Mouse (Mus musculus) c-Kit-positive CD71-positive TER-119-positive erythroid progenitor cells, embryonic 14.5 days (primary cell): ENCODE measurements around the gene Ptpn1.

Experiments
- DNase-seq: peaks from one replicate; pipeline ENCODE4 v3.0.0-alpha.2; 2013; ENCODE audit warnings: low spot score

Ptpn1 gene

GRCm38 (mm10) chr2:167947251-167947650, 15.4 kb downstream of the Ptpn1 start:
- no peak for DNase-seq

- no peak for DNase-seq
Observed at GRCm38 (mm10) chr2:167948047-167948446, 16.2 kb downstream of the Ptpn1 start.

- no peak for DNase-seq
Observed at GRCm38 (mm10) chr2:167948557-167948956, 16.7 kb downstream of the Ptpn1 start.

GRCm38 (mm10) chr2:167949250-167949649, 17.4 kb downstream of the Ptpn1 start:
- no peak for DNase-seq

- no peak for DNase-seq
Observed at GRCm38 (mm10) chr2:167949808-167950207, 18.0 kb downstream of the Ptpn1 start.

- DNase-seq, result no peak
Observed at GRCm38 (mm10) chr2:167950681-167951080, 18.8 kb downstream of the Ptpn1 start.

- DNase-seq, result no peak
Observed at GRCm38 (mm10) chr2:167951301-167952211, 19.7 kb downstream of the Ptpn1 start.

GRCm38 (mm10) chr2:167953819-167954218, 22.0 kb downstream of the Ptpn1 start:
- no peak for DNase-seq

- no peak for DNase-seq
Observed at GRCm38 (mm10) chr2:167954928-167955327, 23.1 kb downstream of the Ptpn1 start.

GRCm38 (mm10) chr2:167957539-167957938, 25.7 kb downstream of the Ptpn1 start:
- DNase-seq, result no peak

- no peak for DNase-seq
Observed at GRCm38 (mm10) chr2:167958082-167958788, 26.4 kb downstream of the Ptpn1 start.

- DNase-seq, result no peak
Observed at GRCm38 (mm10) chr2:167958843-167959242, 27.0 kb downstream of the Ptpn1 start.

GRCm38 (mm10) chr2:167959384-167959911, 27.6 kb downstream of the Ptpn1 start:
- DNase-seq, result no peak

- no peak for DNase-seq
Observed at GRCm38 (mm10) chr2:167959996-167960395, 28.1 kb downstream of the Ptpn1 start.

- DNase-seq, result no peak
Observed at GRCm38 (mm10) chr2:167960584-167960983, 28.7 kb downstream of the Ptpn1 start.

- no peak for DNase-seq
Observed at GRCm38 (mm10) chr2:167962347-167962746, 30.5 kb downstream of the Ptpn1 start.

- no peak for DNase-seq
Observed at GRCm38 (mm10) chr2:167963176-167963575, 31.3 kb downstream of the Ptpn1 start.

GRCm38 (mm10) chr2:167963778-167964300, 32.0 kb downstream of the Ptpn1 start:
- DNase-seq, result no peak

- DNase-seq, result no peak
Observed at GRCm38 (mm10) chr2:167964320-167964719, 32.5 kb downstream of the Ptpn1 start.

GRCm38 (mm10) chr2:167965911-167966310, 34.1 kb downstream of the Ptpn1 start:
- no peak for DNase-seq

- no peak for DNase-seq
Observed at GRCm38 (mm10) chr2:167968504-167968903, 36.6 kb downstream of the Ptpn1 start.

GRCm38 (mm10) chr2:167969851-167970541, 38.1 kb downstream of the Ptpn1 start:
- DNase-seq, result no peak
